Mouse (Mus musculus) WW6 (cell line): ENCODE results near the gene Il1rapl1.

ENCODE experiments used
- DNase-seq: peaks from one replicate; pipeline ENCODE4 v3.0.0-alpha.2; 2013; ENCODE audit warnings: low read depth, low spot score

The Il1rapl1 gene

GRCm38 (mm10) chrX:88115609-88116073, at the start of gene Il1rapl1:
TSS of gene Il1rapl1 (minus strand) at chrX:88115645.
- no peak for DNase-seq

GRCm38 (mm10) chrX:88158037-88158436, 42.6 kb upstream of the Il1rapl1 start:
- no peak for DNase-seq

GRCm38 (mm10) chrX:88125612-88126011, 10.2 kb upstream of the Il1rapl1 start:
- DNase-seq: no peak

GRCm38 (mm10) chrX:88120070-88120469, 4.6 kb upstream of the Il1rapl1 start:
- DNase-seq: no peak

- no peak for DNase-seq
These were observed 2.4 kb upstream of the Il1rapl1 start for GRCm38 (mm10) chrX:88117858-88118257.

GRCm38 (mm10) chrX:88116326-88116725, 881 bp upstream of the Il1rapl1 start:
- no peak for DNase-seq

- DNase-seq: no peak
These were observed 1.9 kb downstream of the Il1rapl1 start for GRCm38 (mm10) chrX:88113561-88113960.

GRCm38 (mm10) chrX:88112254-88112653, 3.2 kb downstream of the Il1rapl1 start:
- no peak for DNase-seq

GRCm38 (mm10) chrX:88109733-88110132, 5.7 kb downstream of the Il1rapl1 start:
- no peak for DNase-seq

GRCm38 (mm10) chrX:88093936-88094569, 21.4 kb downstream of the Il1rapl1 start:
- DNase-seq: no peak

GRCm38 (mm10) chrX:88089873-88090272, 25.6 kb downstream of the Il1rapl1 start:
- no peak for DNase-seq

GRCm38 (mm10) chrX:88072741-88073419, 42.6 kb downstream of the Il1rapl1 start:
- no peak for DNase-seq

GRCm38 (mm10) chrX:88070368-88070767, 45.1 kb downstream of the Il1rapl1 start:
- no peak for DNase-seq

- no peak for DNase-seq
These were observed 71.9 kb downstream of the Il1rapl1 start for GRCm38 (mm10) chrX:88043556-88043955.

- no peak for DNase-seq
These were observed 76.5 kb downstream of the Il1rapl1 start for GRCm38 (mm10) chrX:88038984-88039383.

GRCm38 (mm10) chrX:87897172-87897571, 218.3 kb downstream of the Il1rapl1 start:
- DNase-seq: no peak

GRCm38 (mm10) chrX:87891916-87892315, 223.5 kb downstream of the Il1rapl1 start:
- DNase-seq: no peak

- DNase-seq: no peak
These were observed 261.3 kb downstream of the Il1rapl1 start for GRCm38 (mm10) chrX:87854107-87854506.

GRCm38 (mm10) chrX:87813884-87814283, 301.6 kb downstream of the Il1rapl1 start:
- no peak for DNase-seq

- no peak for DNase-seq
These were observed 307.7 kb downstream of the Il1rapl1 start for GRCm38 (mm10) chrX:87807717-87808116.

- no peak for DNase-seq
These were observed 322.4 kb downstream of the Il1rapl1 start for GRCm38 (mm10) chrX:87793011-87793410.

- DNase-seq: no peak
These were observed 404.9 kb downstream of the Il1rapl1 start for GRCm38 (mm10) chrX:87710589-87710988.

GRCm38 (mm10) chrX:87663856-87664255, 451.6 kb downstream of the Il1rapl1 start:
- DNase-seq: no peak
